Mouse (Mus musculus) kidney, embryonic 15.5 days (tissue): ENCODE data around the gene Smyd4. TPM values are rescaled to one million over a fixed set of nuclear protein-coding genes. Genes with fewer than 3 reads are reported as not detected.
A peak's percentile ranks its signal among the peaks of the same experiment; 100 is the strongest.

Experiments
- ATAC-seq: fragments of 200-750 bp; cut with Nextera tagmentation; replicated peaks from 2 replicates; pipeline ENCODE4 v1.8.0; 2017; ENCODE audit warnings: moderate TSS enrichment; ENCODE audit not compliant: low FRiP score
- H3K27ac ChIP-seq: fragments of 300-500 bp; sonication (generic); 2 replicates; pipeline ENCODE4 v1.5.1; 2015; ENCODE audit warnings: mild to moderate bottlenecking, inconsistent platforms
- H3K27me3 ChIP-seq: fragments of 300-500 bp; sonication (generic); 2 replicates; pipeline ENCODE4 v1.6.1; 2015; ENCODE audit warnings: inconsistent platforms
- H3K36me3 ChIP-seq: fragments of 300-500 bp; sonication (generic); 2 replicates; pipeline ENCODE4 v1.6.1; 2015; ENCODE audit warnings: inconsistent platforms
- H3K4me1 ChIP-seq: fragments of 300-500 bp; sonication (generic); 2 replicates; pipeline ENCODE4 v1.6.1; 2015; ENCODE audit warnings: inconsistent platforms
- H3K4me2 ChIP-seq: fragments of 300-500 bp; sonication (generic); 2 replicates; pipeline ENCODE4 v1.6.1; 2015; ENCODE audit warnings: moderate library complexity, mild to moderate bottlenecking, inconsistent platforms
- H3K4me3 ChIP-seq: fragments of 300-500 bp; sonication (generic); replicated peaks from 2 replicates; pipeline ENCODE4 v1.5.1; 2015; ENCODE audit warnings: mild to moderate bottlenecking, inconsistent platforms
- H3K9ac ChIP-seq: fragments of 300-500 bp; sonication (generic); 2 replicates; pipeline ENCODE4 v1.6.1; 2015; ENCODE audit warnings: mild to moderate bottlenecking, inconsistent platforms
- H3K9me3 ChIP-seq: fragments of 300-500 bp; sonication (generic); replicated peaks from 2 replicates; pipeline ENCODE4 v1.6.1; 2016; ENCODE audit warnings: inconsistent platforms
- WGBS: fragments of 180-500 bp; shearing (Covaris S2); methylation state at CpG from one replicate; pipeline ENCODE4 v1.1.7; 2015; ENCODE audit warnings: mixed read lengths; 5-methylcytosine and 5-hydroxymethylcytosine counted together
- polyA plus RNA-seq: library from polyadenylated mRNA; unstranded; fragments of >200 nt; fragmentation: Nextera tagmentation; extraction: Ambion mirVana; gene quantifications from 2 replicates; pipeline ENCODE4 v1.2.1, GENCODE M21; 2015

Gene Smyd4
- polyA plus RNA-seq = 14.6 and 15.2 TPM in 2 replicates

DNA sequence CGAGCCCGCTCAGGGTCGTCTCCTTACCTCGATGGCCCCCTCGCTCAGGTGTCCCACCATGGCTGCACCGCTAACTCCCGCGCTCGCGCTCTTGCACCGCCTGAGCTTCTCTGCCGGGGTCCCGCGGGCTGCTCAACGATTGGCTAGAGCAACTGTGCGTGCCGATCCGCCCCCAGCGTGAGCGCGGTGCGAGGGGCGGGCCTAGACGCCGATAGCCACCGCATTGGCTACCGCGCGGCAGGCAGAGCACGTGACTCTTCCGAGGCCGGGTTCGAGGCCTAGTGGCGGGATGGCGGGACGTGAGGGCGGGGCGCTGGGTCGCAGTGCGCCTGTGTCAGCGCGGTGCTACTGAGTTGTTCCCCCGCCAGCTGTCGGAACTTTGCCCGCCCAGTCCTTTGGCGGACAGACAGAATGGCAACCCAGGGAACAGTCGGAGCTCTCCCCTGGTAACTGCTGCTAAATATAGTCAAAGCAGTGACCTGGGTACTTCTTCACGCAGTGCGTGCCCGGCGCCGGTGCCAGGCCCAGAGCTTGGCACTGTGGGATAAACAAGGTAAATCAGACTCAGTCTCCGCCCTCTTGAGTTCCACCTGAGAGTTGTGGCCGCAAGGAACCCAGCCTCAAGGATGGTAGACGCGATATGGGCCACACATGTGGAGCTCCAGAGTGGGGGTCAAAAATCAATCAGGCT, at the start of gene Smyd4, which contains the start of gene Rpa1:
TSS of gene Smyd4 (plus strand) at position 235 of the 691 bp plus-strand sequence.
TSS of gene Rpa1 (minus strand) at position 126 of the 691 bp plus-strand sequence.
- Histone ChIP-seq H3K4me2 (peak within 1 kb of the TSS; percentile 90), H3K27me3 (no peaks in the 10 kb centered on the region), H3K36me3 (0 out of 2 replicates have a peak, but pooled peaks cover 1% of the 10 kb centered on the region), H3K4me1 (peaks cover 41% of the 10 kb centered on the region), H3K9me3 (no peaks in the 10 kb centered on the region), H3K4me3 (peak within 1 kb of the TSS; percentile 78), H3K27ac (peak within 1 kb of the TSS; percentile 75), H3K9ac (peak within 1 kb of the TSS; percentile 82)
- ATAC-seq = peak; percentile 100
- under 1% methylated on average over 56 of the region's 56 CpGs for WGBS

DNA sequence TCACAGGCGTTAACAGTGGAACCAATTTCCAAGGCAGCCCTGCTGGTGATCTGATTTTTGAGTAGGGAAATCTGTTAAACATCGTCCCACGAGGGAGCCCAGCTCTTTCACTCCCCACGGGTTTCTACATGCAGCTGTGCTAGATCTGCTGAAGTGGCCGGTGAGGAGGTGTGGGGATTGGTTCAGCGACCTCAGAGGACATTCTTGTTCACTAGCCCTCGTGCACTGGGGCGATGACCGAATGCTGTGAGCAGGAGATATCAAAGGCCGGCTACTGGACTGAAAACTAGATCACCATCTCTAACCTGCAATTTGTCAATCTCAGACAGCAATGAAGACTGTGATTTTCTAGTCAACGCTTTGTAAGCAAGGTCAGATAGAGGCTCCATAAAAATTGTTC, 49.7 kb upstream of the Smyd4 start:
- Histone ChIP-seq H3K4me2 (no peak overlapping the region), H3K27ac (no peak overlapping the region), H3K27me3 (peaks cover 10% of the 10 kb centered on the region), H3K9me3 (no peaks in the 10 kb centered on the region), H3K4me1 (peaks cover 30% of the 10 kb centered on the region), H3K4me3 (no peak overlapping the region), H3K36me3 (peaks cover 43% of the 10 kb centered on the region), H3K9ac (no peak overlapping the region)
- no peak for ATAC-seq
- 27% methylated on average over 11 of the region's 11 CpGs for WGBS

- 85% methylated on average over 10 of the region's 10 CpGs for WGBS
- peaks cover 17% of the 10 kb centered on the region for H3K4me1 ChIP-seq
- ATAC-seq = no peak
- no peak overlapping the region for H3K4me2 ChIP-seq
- no peak overlapping the region for H3K9ac ChIP-seq
- no peak overlapping the region for H3K4me3 ChIP-seq
- H3K36me3 ChIP-seq = peaks cover 52% of the 10 kb centered on the region
- no peaks in the 10 kb centered on the region for H3K9me3 ChIP-seq
- H3K27ac ChIP-seq = no peak overlapping the region
- 0 out of 2 replicates have a peak, but pooled peaks cover 1% of the 10 kb centered on the region for H3K27me3 ChIP-seq
Measured at GRCm38 (mm10) chr11:75299786-75300185, 48.4 kb upstream of the Smyd4 start.

- H3K4me2 ChIP-seq = no peak overlapping the region
- H3K27ac ChIP-seq = 0 out of 2 replicates have a peak overlapping the region, but pooled peaks have one; percentile 11
- no peak overlapping the region for H3K4me3 ChIP-seq
- 81% methylated on average over 9 of the region's 9 CpGs for WGBS
- no peaks in the 10 kb centered on the region for H3K27me3 ChIP-seq
- H3K36me3 ChIP-seq = peaks cover 64% of the 10 kb centered on the region
- no peaks in the 10 kb centered on the region for H3K9me3 ChIP-seq
- no peak for ATAC-seq
- H3K4me1 ChIP-seq = peaks cover 16% of the 10 kb centered on the region
- no peak overlapping the region for H3K9ac ChIP-seq
Measured at GRCm38 (mm10) chr11:75300954-75301353, 47.3 kb upstream of the Smyd4 start.

DNA sequence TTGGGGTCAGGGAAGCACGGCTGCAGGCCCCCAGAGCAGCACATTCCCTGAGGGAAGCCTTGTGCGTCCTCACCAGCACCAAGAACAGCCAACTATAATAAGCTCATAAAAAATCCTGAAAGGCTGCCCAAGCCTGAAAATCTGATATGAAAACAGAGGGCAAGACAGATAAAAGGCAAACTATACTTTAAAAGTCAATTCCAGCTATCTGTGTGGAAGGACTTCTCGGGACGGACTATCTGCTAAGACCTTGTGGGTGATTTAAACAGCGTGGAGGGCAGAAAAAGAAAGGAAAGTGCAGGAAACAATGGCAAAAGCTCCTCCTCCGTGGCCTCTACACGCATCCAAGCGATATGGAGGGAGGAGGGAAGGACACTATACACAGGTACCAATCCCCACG, 43.4 kb upstream of the Smyd4 start:
- 80% methylated on average over 9 of the region's 9 CpGs for WGBS
- H3K36me3 ChIP-seq = peaks cover 95% of the 10 kb centered on the region

DNA sequence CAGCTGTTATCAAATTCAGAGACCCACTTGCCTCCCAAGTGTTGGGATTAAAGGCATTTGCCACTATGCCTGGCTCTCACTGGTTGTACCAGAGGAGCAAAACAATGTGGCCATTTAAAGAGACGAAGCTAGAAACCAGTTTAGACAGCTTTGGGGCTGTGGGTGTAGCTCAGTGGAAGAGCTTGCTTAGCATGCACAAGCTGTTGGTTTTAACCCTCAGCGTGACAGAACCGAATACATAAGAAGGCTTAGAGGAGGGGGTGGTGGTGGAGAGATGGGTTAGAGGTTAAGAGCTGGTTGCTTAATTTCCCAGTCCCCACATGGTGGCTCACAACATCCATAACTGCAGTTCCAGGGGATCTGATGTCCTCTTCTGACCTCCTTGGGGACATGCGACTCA, 39.6 kb upstream of the Smyd4 start:
- H3K27ac ChIP-seq = peak overlapping the region; percentile 3; the same call in 1 of the 2 replicates
- H3K4me2 ChIP-seq = no peak overlapping the region
- H3K27me3 ChIP-seq = no peaks in the 10 kb centered on the region
- peaks cover 95% of the 10 kb centered on the region for H3K36me3 ChIP-seq
- no peaks in the 10 kb centered on the region for H3K9me3 ChIP-seq
- no peak for ATAC-seq
- H3K9ac ChIP-seq = no peak overlapping the region
- 83% methylated on average over 4 of the region's 4 CpGs for WGBS
- no peak overlapping the region for H3K4me3 ChIP-seq
- peaks cover 9% of the 10 kb centered on the region for H3K4me1 ChIP-seq

More for the DNA sequence above, 43.4 kb upstream of the Smyd4 start:
- H3K27me3 ChIP-seq = no peaks in the 10 kb centered on the region
- no peak overlapping the region for H3K4me3 ChIP-seq
- H3K4me2 ChIP-seq = no peak overlapping the region
- H3K27ac ChIP-seq = no peak overlapping the region
- no peak for ATAC-seq
- no peaks in the 10 kb centered on the region for H3K9me3 ChIP-seq
- H3K9ac ChIP-seq = no peak overlapping the region
- no peaks in the 10 kb centered on the region for H3K4me1 ChIP-seq

DNA sequence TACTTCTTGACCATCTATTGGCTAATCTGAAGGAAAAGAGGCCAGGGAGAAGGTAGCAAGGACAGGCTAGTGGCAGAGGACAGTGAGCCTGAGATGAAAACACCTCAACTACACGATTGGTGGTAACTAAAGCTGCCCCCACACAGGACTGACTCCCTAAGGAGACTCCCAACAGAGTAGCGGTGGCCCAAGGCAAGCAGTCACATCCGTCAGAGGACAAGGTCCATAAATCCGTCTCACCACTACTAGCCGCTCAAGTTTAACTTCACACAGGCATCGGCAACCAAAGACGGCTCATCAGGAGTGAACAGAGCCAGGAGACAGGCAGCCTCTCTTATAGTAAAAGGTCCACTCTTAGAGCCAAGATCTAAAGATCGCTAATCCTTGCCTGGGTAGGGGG, 37.4 kb upstream of the Smyd4 start:
- Histone ChIP-seq H3K4me2 (no peak overlapping the region), H3K9ac (no peak overlapping the region), H3K9me3 (no peaks in the 10 kb centered on the region), H3K4me3 (no peak overlapping the region), H3K27me3 (no peaks in the 10 kb centered on the region), H3K36me3 (peaks cover 97% of the 10 kb centered on the region), H3K4me1 (peaks cover 9% of the 10 kb centered on the region), H3K27ac (no peak overlapping the region)
- peak; percentile 74 for ATAC-seq
- 44% methylated on average over 8 of the region's 8 CpGs for WGBS

- Histone ChIP-seq H3K4me2 (no peak overlapping the region), H3K4me1 (peaks cover 9% of the 10 kb centered on the region), H3K27ac (no peak overlapping the region), H3K9ac (no peak overlapping the region), H3K9me3 (no peaks in the 10 kb centered on the region), H3K36me3 (peaks cover 96% of the 10 kb centered on the region), H3K4me3 (no peak overlapping the region), H3K27me3 (no peaks in the 10 kb centered on the region)
- no peak for ATAC-seq
- 86% methylated on average over 6 of the region's 6 CpGs for WGBS
Measured at GRCm38 (mm10) chr11:75311751-75312150, 36.5 kb upstream of the Smyd4 start.

DNA sequence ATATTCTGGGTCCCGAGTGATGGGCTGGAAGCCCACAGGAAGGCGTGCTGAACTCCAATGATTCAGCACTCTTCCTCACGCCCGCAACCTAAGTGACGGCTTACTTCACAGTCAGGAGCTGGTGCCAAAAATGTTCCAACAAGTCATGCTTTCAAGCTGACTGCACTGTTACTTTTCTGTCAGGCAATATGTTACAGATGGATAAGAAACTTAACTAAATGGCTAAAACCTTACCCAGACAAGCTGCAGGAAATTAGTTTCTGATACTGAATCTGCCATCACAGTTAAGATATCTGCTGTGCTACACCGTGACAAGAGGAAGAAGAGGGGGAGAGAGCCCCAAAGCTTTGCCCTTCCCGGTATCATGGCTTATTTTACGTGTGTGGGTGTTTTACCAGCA, 34.4 kb upstream of the Smyd4 start:
- Histone ChIP-seq H3K27me3 (no peaks in the 10 kb centered on the region), H3K9ac (no peak overlapping the region), H3K9me3 (no peaks in the 10 kb centered on the region), H3K4me1 (peaks cover 9% of the 10 kb centered on the region), H3K27ac (no peak overlapping the region), H3K4me2 (no peak overlapping the region), H3K4me3 (no peak overlapping the region), H3K36me3 (peaks cover 95% of the 10 kb centered on the region)
- no peak for ATAC-seq
- WGBS = 82% methylated on average over 8 of the region's 8 CpGs

DNA sequence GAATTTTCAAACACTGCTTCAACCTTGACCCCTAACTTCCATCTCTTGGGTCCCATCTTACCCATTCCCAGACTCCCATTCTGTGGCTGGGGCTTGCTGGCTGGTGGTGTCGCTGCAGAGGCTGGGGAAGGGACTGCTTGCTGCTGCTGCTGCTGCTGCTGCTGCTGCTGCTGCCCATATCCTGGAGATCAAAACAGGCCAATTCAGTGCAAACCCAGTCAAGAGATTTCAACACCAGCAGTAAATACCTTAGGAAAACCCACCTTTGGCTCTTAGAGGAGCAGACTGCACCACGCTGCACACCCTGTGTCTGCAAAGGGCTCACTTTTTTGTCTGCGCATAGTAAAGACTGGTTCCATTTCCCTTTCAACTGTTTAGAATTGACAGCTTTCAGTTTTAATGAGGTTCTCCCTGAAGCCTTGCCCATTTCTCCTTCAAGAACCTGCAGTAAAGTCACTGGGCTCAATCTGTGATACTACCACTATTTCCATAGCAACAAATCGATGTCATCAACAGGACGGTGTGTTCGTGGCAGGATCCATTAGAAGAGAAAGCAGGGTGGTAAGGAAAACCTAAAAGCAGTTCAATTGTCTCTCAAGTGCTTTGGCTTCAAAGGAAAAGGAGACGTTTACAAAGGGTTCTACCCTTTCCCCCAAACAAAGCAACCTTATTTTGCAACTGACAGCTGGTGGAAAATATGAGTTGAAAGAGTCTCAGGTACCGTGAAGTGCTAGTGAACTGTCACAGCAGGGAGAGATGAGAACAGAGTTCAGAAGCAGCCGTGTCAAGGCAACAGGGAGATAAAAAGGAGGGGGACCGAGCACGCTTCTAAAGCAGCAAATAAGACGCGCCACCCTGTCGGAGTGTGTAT, 29.6 kb upstream of the Smyd4 start:
- H3K4me2 ChIP-seq = no peak overlapping the region
- H3K4me3 ChIP-seq = no peak overlapping the region
- no peaks in the 10 kb centered on the region for H3K9me3 ChIP-seq
- ATAC-seq = no peak
- no peaks in the 10 kb centered on the region for H3K27me3 ChIP-seq
- no peak overlapping the region for H3K9ac ChIP-seq
- no peak overlapping the region for H3K27ac ChIP-seq
- H3K4me1 ChIP-seq = 0 out of 2 replicates have a peak, but pooled peaks cover 2% of the 10 kb centered on the region
- 69% methylated on average over 14 of the region's 14 CpGs for WGBS
- peaks cover 49% of the 10 kb centered on the region for H3K36me3 ChIP-seq

- peaks cover 42% of the 10 kb centered on the region for H3K36me3 ChIP-seq
- no peak overlapping the region for H3K9ac ChIP-seq
- H3K4me3 ChIP-seq = no peak overlapping the region
- no peak for ATAC-seq
- H3K9me3 ChIP-seq = no peaks in the 10 kb centered on the region
- no peak overlapping the region for H3K4me2 ChIP-seq
- H3K4me1 ChIP-seq = 0 out of 2 replicates have a peak, but pooled peaks cover 2% of the 10 kb centered on the region
- no peaks in the 10 kb centered on the region for H3K27me3 ChIP-seq
- H3K27ac ChIP-seq = no peak overlapping the region
- WGBS = 70% methylated on average over 5 of the region's 5 CpGs
Measured at GRCm38 (mm10) chr11:75319246-75319645, 29.0 kb upstream of the Smyd4 start.

- Histone ChIP-seq H3K36me3 (peaks cover 20% of the 10 kb centered on the region), H3K4me2 (no peak overlapping the region), H3K4me1 (peaks cover 17% of the 10 kb centered on the region), H3K9ac (no peak overlapping the region), H3K27me3 (no peaks in the 10 kb centered on the region), H3K4me3 (no peak overlapping the region), H3K27ac (no peak overlapping the region), H3K9me3 (no peaks in the 10 kb centered on the region)
- WGBS = 78% methylated on average over 8 of the region's 8 CpGs
- ATAC-seq = no peak
Measured at GRCm38 (mm10) chr11:75323326-75323737, 24.9 kb upstream of the Smyd4 start.
